Mouse (Mus musculus) cerebellum, postnatal 4 days (tissue): ENCODE results near the gene Ufd1.
A peak's percentile ranks its signal among the peaks of the same experiment; 100 is the strongest.
"Not testable (repeated sequence)": the region's sequence is repeated elsewhere in the genome, so short reads cannot be mapped to it uniquely, and the experiment has no call there.

ENCODE experiments used
- DNase-seq, 2 experiments: peaks; one replicate each; pipeline ENCODE4 v3.0.0; 2022; ENCODE audit warnings: low spot score in 2 of 2, mixed read lengths in 1 of 2

Gene Ufd1

DNA sequence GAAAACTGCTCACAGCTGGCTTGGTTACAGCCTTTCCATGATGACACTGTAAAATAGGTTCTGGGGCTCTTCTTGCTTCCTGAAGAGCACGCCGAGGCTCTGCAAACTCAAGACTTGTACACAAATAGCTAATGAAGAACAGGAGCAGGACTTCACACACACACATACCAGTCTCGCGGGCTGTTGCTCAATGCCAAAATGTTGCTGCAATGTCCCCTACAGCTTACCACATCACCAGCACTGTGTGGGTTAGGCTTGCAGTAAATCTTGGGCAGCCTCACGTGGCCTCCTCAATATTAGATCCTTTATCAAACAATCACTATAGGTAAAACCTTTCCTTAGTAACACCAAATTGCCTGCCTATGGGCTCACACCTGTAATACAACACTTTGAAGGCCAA is 2.6 kb upstream of the Ufd1 start:
- no peak for DNase-seq

DNA sequence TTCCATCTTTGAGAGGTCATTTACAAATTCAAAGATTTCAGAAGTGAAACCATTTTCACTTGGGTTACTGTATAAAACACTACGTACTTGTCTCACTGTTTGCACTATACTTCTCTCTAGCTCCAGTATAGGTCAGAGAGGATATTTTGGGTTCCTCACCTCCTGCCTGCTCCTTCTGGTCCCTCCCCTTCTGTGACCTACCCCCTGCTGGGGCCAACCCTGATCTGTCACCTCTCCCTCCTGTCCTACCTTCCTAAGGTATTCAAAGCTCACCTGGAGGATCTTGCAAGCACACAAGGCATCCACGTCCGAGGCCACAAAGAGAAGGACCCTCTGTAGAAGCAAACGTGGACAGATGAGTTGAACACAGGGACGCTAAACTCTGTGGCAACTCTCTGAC is 547 bp upstream of the Ufd1 start:
- DNase-seq, result peak in 1 of 2 experiments; percentile 5

DNA sequence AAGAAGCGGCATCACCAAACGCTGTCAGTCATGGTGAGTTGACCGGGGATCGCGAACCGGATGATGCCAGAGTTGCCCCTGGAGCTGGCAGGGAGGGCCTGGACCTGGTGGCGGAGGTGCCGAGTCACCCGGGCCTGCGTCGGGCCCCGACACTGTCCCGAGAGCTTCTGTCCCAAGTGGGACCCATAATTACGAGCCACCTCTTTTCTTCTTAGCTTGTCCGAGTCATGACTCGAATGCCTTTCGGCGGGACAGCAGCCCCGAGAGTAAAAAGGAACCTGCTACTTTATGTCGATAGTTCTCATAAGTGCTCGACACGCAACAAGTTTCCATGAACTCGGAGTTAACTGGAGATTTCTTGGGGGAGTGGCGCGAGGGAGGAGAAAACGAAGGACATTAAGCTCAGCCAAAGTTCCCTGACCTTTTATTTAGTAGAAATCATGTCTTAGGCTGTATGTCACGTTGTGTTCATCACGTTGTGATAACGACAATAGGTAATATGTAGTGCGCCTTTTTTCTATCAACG is 869 bp downstream of the Ufd1 start:
- DNase-seq, result no peak

DNA sequence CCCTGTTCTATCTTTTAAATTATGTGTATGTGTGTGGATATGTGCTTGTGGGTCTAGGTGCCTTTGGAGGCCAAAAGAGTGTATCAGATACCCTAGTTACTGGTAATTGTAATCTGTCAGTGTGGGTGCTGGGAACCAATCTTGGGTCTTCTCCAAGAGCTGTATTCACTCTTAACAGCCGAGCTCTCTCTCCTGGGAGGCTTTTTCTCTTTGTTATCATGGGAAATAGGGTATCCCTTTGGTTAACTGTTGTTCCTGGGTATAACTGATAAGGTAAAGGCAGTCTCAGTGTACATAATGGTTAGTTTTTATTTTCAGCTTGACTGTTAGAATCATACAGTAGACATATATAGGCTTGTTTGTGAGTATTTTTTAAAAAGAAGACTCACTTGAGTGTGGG is 10.8 kb downstream of the Ufd1 start:
- DNase-seq, result no peak

DNA sequence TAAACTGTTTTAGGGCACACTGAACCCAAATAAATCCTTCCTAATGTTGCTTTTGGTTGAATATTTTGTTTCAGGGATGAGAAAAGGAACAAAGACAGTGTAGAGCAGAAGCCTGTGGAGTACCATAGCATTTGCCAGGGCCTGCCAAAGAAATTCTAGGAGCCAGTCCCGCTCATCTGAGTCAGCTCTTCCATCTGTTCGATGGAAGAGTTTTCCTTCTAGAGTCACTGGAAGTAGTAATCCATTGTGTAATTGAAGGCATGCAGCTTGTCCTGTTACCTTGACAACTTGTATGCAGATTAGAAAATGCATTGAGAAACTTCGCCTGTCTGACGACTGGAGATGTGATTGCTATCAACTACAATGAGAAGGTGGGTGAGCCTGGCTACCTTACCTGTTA is 11.3 kb downstream of the Ufd1 start:
- no peak for DNase-seq

DNA sequence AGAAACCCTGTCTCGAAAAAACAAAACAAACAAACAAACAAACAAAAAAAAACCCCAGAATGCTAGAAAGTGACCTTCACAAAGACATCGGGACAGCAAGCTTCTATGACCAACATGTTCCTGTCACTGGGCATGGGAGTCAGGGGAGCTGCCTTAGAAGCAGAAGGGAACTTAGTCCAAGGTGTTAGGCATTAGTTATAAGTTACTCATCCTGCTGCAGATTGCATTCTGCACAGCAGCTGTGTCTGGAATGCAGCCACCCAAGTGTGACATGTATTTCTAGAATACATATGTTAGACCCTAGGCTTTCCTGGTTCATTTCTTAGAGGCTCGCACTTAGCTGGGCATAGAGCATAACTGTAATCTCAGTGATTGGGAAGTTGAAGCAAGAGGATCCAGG is 17.1 kb downstream of the Ufd1 start:
- DNase-seq, result no peak

DNA sequence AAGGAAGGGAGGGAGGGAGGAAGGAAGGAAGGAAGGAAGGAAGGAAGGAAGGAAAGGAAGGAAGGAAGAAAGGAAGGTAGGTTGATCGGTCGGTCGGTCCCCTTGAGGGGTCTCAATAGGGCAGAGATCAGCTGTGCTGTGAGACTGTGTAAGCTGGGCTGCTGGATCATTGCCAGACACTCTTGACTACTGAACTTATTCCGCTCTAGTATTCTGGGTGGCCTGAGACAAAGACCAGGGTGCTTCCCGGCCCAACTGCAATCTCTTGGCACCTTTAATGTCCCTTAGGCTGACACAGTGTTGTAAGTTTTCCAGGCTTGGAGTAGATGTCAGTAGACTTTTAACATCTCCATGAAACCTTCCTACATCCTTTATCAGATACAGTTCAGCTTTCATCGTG is 17.5 kb downstream of the Ufd1 start:
- DNase-seq, result no peak

DNA sequence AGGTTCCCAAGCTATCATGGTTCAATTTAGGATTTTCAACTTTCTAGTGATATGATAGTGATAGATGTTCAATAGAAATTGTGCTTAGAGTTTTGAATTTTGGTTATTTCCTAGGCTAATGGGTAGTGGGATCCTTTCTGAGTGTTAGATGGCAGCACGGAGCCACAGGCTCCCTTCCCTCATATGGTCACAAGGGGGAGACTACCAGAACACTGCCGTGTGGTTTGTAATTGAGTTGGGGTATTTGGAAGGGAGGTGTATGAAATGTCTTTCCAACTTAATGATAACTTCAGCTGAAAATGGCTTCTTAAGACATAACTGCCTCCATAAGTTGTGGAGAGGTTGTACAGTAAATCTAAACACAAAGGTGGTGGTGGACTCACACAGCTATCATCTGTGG is 21.9 kb downstream of the Ufd1 start:
- no peak for DNase-seq

DNA sequence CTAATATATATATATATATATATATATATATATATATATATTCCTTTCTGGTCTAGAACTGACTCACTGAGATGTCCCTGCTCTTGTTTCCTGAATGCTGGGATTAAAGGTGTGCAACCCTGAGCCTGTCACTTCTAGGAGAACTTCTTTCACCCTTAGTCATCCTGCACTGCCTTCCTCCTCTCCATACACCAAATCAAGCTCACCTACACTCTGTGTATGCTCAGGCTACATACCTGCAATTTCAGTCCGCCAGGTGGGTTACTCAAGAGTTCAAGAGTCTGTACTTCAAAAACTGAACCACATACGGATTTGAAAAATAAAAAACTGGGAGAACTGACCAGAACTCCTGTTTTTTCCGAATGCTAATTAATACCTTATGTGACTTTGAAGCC is 24.5 kb downstream of the Ufd1 start:
- DNase-seq, result no peak

DNA sequence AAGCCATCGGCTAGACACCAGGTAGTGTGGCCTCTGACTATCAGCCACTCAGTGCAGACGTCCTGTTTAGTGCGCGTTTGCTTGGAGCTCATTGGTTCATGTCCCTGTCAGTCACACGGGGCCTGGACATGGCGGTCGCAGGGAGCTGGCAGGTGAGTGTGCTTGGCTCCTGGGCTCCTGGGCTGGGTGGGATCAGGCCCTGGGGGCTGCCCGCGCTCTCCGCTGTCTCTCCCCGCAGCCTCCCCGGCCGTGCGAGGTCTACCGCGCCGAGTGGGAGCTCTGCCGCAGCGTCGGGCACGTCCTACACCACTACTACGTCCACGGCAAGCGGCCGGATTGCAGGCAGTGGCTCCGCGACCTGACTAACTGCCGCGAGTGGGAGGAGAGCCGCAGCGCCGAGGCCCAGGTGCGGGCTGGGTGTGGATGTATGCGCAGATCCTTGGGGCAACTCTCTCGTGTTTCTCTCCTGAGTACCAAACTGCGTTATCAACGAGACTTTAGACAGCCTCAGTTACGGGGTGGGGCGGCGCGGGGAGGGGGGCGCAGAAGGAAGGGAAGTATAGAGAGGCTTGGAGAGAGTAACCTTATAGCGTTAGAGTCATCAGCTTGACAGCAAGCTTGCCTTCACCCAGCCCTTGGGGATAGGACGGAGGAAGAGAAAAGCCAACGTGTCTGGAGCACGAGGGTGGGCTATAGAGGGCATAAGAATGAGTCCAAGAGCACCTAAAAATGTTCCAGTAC is 25.1 kb downstream of the Ufd1 start, which contains the start of the genes 2510002D24Rik and Gm28539:
Gene 2510002D24Rik (plus strand): TSS at position 111 of the 741 bp plus-strand sequence.
Gene Gm28539 (plus strand): TSS at position 117 of the 741 bp plus-strand sequence.
- DNase-seq, result peak; percentile 85 to 93

DNA sequence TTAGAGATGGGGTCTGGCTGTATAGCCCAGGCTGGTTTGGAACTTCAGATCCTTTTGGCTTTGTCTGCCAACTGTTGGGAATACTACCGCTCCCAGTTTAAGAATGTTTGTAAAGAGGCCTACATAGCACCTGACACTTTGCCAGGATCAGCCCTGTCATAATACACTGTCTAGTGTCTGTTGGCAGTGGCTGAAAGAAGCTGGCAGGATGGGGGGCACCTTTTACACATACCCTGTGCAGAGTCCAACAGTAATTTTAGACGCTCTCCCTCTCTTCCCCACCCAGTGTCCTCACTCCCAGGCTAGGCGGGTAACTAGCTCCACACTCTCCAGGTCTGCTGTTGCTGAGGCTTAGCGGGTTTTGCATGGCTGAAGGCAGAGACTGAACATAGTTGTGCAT is 26.8 kb downstream of the Ufd1 start:
- DNase-seq, result no peak

DNA sequence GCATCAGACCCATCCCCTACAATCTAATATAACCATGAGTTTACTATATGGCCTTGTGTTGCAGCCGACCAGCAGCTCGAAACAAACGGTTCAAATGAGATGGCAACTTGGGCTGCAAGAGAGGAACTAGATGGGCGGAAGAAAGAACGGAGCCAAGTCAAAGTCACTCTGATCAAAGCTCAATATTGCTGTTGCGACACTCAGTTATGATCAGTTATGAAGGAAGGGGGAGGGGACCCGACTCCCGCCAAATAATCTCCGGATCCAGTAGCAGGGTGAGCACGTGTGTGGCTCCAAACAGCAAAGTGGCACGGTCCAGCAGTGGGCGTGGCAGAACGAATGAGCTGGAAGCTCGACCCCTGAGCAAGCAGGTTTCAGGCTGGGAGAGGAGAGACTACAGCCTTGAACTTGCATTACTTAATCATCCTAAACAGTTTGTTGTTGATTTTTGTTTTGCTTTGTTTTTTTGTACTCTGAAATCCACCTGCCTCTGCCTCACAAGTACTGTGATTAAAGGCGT is 34.8 kb downstream of the Ufd1 start:
- DNase-seq, result no peak

DNA sequence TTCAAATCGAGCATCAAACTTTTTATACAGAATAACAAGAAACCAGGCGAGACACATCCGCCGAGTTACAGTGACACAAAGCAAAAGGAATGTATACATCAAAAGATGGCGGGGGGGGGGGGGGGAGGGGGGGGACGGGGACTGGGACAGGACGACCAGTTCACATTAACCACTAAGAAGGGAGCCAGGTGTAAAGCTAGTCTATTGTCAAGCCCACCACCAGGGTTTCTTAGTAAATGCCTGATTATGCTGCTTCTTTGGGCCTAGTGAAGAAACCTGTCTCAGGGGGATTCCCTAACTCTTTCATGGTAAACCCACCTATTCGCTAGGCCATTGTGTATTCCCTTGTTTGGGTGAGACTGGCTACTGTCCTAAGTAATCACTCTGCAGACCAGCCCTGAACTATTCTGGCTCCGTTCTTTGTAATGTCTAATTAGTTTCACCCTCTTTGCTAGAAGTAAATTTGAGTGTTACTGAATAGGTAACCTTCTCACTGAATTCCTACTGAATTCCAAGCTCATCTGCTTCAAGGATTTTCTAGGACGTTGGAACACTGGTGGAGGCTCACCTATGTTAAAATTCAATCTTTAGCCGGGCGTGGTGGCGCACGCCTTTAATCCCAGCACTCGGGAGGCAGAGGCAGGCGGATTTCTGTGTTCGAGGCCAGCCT is 38.1 kb downstream of the Ufd1 start:
- not testable (repeated sequence) for DNase-seq

DNA sequence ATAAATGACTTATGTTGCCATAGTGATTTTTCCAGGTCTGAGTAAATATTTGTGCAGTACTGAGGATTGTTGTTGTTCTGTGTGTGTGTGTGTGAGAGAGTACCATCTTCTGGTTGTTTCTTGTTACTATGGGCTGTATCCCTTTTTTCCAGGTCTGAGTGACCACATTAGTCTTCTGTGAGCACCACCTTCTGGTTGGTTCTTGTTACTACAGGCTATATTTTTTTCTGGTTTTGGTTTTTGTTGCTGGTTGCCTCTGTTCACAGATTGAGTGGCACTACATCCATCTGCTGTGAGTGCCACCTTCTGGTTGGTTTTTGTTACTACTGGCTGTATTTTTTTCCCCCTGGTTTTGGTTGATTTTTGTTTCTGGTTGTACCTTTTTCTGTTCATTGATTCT is 47.0 kb downstream of the Ufd1 start:
- peak in 1 of 2 experiments; percentile 40 for DNase-seq

DNA sequence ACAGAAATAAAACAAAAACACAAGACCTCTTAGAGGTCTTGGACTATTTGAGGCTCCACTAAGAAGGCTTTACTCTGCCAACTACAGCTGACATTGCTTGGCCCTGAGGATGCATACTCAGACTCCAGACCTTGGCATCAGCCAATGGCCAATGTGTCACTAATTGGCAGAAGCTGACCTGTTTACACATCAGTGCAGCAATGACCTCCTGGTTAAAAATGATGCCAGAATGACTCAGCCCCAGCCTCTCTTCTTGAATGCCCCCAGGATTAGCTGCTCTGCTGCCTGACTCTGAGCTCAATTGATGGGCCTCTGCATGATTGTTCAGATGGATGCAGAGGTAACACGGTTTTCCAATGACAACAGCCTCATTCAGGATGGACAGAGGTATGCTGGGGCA is 48.6 kb downstream of the Ufd1 start:
- no peak for DNase-seq

DNA sequence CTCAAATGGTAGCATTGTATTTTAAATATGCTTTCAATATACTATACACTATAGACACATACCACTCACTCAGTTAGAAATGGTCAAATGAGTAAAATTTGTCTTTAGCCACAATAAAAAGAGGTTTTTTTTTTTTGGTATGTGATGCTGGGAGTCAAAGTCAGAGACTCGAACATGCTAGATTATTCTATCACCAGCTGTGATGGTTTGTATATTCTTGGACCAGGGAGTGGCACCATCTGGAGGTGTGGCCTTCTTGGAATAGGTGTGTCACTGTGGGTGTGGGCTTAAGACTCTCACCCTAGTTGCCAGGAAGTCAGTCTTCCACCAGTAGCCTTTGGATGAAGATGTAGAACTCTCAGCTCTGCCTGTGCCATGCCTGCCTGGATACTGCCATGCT is 58.9 kb downstream of the Ufd1 start:
- DNase-seq, result not testable (repeated sequence)

DNA sequence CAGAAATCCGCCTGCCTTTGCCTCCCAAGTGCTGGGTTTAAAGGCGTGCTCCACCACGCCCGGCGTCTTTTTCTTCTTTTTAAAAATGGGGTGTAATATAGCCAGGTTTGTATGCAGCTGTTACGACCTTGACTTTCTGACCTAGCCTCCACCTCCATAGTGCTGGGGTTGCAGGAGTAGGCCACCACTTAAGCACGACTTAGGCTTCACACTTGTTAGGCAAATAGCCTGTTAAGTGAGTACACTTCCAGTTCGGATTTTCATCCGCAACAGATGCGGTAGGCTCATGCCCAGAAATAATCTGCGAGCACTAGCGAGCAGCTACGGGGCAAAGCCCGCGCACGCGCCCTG is 64.5 kb downstream of the Ufd1 start:
- DNase-seq, result no peak

DNA sequence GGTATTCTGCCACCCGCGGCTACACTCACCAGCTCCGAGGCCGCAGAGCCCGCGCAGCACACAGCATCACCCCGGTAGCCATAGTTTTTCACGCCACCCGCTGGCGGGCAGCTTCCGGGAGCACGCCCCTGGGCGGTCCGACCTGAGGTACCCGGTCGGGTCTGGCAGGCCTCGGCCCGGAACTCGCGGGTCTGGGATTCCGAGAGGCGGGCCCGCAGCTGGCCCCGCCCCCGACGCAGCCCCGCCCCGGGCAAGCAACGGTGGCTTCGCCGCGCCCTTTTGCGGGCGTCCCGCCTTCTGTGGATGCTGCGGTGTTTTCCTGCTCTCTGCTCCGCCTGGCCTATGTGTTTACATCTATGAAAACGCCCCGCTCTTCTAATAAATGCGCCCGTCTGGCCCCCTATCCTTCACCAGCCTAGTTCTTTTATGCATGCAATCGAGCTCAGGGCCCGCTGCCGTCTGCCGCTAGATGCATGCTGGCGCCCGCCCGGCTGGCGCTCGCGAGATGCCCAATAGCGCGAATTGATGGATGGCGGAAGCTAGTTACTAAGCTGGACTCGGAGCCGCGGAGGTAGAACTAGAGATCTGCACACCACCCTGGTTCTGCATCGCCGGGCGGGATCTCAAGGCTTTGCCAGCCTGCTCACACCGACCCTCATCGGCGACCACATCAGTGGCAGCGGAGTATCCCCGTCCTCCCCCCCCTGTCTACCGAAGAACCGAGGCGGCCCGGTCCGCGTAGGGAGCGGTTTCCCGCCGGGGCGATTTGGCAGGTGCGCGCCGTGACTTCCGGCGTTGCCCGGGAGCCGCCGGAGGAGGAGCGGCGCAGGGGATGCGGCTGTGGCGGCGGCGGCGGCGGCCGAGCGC is 65.1 kb downstream of the Ufd1 start, which contains the start of the genes Mrpl40 and Hira:
Gene Mrpl40 (minus strand): TSS at position 421 of the 867 bp plus-strand sequence.
Gene Hira (plus strand): TSS at position 596 of the 867 bp plus-strand sequence.
- DNase-seq, result peak; percentile 85 to 92

DNA sequence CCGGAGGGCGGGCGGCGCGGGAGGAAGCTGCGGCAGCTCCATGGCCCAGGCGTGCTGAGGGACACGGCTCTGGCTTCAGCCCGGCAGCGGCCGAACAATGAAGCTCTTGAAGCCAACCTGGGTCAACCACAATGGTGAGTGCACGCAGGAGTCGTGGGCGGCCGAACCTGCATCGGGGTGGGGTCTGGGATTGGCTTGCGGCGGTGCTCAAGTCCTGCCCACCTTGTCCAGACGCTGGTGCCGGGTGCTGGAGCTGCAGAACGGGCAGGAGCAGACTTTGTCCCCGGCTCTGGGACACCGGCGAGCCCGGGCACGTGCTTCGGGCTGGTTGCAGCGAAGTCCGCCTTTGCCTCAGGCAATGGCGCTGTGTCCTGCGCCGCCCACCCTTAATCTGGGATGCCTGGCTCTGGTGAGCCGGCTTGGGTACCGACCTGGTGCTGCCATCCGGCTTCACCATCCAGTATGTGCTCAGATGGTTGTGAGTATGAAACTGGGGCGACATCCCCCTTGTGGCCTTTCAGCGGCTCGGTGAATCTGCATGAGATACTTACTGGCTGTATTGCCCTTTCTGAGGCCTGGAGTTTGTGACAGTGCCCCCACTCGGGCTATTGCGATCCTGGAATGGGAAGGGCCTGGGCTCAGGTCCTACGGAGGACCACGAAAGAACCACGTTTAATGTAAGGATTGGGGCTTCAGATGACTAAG is 66.0 kb downstream of the Ufd1 start:
- peak; percentile 48 to 64 for DNase-seq

DNA sequence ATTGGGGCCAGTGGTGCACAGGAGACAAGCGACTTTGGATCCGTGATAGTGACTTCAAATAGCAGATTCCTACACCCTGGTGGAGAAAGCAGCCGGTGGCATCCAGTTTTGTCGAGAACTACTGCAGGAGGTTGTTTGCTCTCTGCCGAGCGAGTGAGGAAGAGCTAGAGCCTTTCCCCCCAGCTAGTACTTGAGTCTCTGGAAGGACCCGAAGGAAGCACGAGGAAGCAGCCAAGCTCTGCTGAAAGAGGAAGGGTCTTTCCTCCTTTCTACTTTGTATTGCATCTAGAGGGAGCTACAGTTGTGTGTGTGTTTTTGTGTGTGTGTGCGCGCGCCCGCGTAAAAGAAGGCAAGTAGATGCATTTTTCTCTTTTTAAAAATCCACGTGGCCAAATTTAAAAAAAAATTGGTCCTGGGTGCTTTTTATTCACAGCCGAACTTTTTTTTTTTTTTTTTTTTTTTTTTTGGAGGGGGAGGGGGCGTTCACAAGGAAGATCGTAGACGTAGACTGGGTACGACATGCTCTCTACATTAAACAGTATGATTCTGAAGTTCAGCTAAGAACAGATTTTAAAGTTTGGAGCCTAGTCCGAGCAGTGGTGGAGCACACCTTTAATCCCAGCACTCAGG is 66.6 kb downstream of the Ufd1 start:
- DNase-seq, result no peak

DNA sequence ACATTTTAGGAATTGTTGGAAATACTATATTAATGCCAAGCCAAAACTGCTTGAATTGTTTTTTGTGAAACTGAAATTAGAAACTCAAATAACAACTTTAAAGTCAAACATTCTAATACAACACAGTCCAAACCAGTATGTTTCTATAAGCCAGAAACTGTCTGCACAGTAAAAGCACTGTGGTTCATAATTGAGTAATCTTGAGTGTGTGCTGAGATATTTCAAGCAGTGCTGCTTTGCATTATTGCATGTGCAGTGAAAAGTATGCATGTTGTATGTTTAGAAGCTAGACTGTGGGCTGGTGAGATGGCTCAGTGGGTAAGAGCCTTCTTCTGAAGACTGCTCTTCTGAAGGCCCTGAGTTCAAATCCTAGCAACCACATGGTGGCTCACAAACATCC is 72.5 kb downstream of the Ufd1 start:
- no peak for DNase-seq
